Mouse (Mus musculus) cerebellum, adult 9-11 months (tissue): Measurements from ENCODE around the gene Gm14296.
"Not testable (repeated sequence)": the region's sequence is repeated elsewhere in the genome, so short reads cannot be mapped to it uniquely, and the experiment has no call there.

Experiments
- DNase-seq: peaks from one replicate; pipeline ENCODE4 v3.0.0; 2022

Gm14296 gene

GRCm38 (mm10) chr2:176927709-176928108 is at the start of gene Gm14296:
TSS of gene Gm14296 (minus strand) at chr2:176927809.
- DNase-seq: not testable (repeated sequence)

- not testable (repeated sequence) for DNase-seq
Observed at GRCm38 (mm10) chr2:176905464-176905863, 22.1 kb downstream of the Gm14296 start.
